In the genomic region with DNA sequence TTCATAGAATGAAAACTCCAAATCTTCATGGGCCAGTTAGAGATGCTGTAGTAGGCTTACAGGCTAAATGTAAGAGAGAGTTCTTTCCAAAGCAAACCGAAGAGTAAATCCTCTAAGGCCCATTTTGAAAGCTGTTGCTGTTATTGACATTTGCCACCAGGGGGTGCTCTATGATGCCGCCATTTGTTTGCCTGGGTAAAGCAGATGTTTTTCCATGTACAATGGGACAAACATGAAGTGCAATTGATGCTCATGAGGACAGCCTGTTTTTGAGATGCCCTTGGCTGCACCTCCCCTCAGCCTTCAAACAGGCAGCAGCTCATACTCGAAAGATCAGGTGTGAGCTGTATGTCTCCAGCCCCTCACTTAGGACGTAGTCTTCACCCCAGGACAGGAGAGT, we compare ENCODE assay signal across 8 mouse cellular contexts.
DNase-seq lines count a peak whose midpoint lies in the region; ATAC-seq lines count a peak whose summit lies in the region.

No protein-coding gene starts in this region.

- ATAC-seq in neutrophil, adult 5-6 weeks (ENCODE audit: extremely low read depth, insufficient number of reproducible peaks, low FRiP score, poor library complexity, severe bottlenecking), result 0 out of 2 replicates have a peak, but pooled peaks have one; percentile 25

- peak; percentile 39 for DNase-seq in gastrocnemius, postnatal 10 days
- no peak for DNase-seq in gastrocnemius, adult 8-10 months (ENCODE audit: low spot score in 2 of 2)
- peak; percentile 48 for DNase-seq in right cerebral cortex, postnatal 4 days
- DNase-seq in right cerebral cortex, adult 18-20 months, result no peak
- peak; percentile 68 for DNase-seq in cerebellum, adult 9-10 months
- DNase-seq in kidney, postnatal 10 days, result peak; percentile 53
- no peak for DNase-seq in left cerebral cortex, adult 11 months (ENCODE audit: low spot score)

Comparison
In these comparisons a context has a peak if more than half of its experiments do, and no peak if none do; other contexts are left out.
1. DNase-seq: peak in gastrocnemius, postnatal 10 days (single experiment), right cerebral cortex, postnatal 4 days (single experiment), cerebellum, adult 9-10 months (single experiment) and kidney, postnatal 10 days (single experiment); none in gastrocnemius, adult 8-10 months (0 of 2), right cerebral cortex, adult 18-20 months (single experiment) and left cerebral cortex, adult 11 months (single experiment).